In genomic region chr2:142551690-142552089, GRCm38 (mm10) we compare ENCODE assay signal across 14 mouse cellular contexts.
"Had no signal": no experiment of that assay in that cellular context is flagged by ENCODE, and none has a peak within 500 bp of the region (broad histone marks: within the 10 kb centered on the region; RNA-seq: fewer than 3 reads in every experiment).

No protein-coding gene starts in this region.

- H3K27ac ChIP-seq: kidney, postnatal 0 days; limb, embryonic 13.5 days; liver, embryonic 14.5 days; neural tube, embryonic 13.5 days had no signal

- H3K36me3 ChIP-seq: limb, embryonic 13.5 days; neural tube, embryonic 13.5 days had no signal

- H3K9me3 ChIP-seq: limb, embryonic 13.5 days; neural tube, embryonic 13.5 days had no signal

- H3K9ac ChIP-seq: limb, embryonic 13.5 days; liver, embryonic 14.5 days; neural tube, embryonic 13.5 days had no signal

- DNase-seq: kidney, adult 11 months; kidney, adult 9 months; kidney, postnatal 36 days; layer of hippocampus, adult 9-11 months; layer of hippocampus, postnatal 36 days; lung, adult 18-20 months; right cerebral cortex, postnatal 4 days; spleen, adult 18-20 months; thymus, adult 18-20 months; thymus, postnatal 14 days had no signal

- H3K27me3 ChIP-seq: limb, embryonic 13.5 days; neural tube, embryonic 13.5 days had no signal

- H3K4me1 ChIP-seq: limb, embryonic 13.5 days had no signal

- H3K4me2 ChIP-seq: limb, embryonic 13.5 days; neural tube, embryonic 13.5 days had no signal

- H3K4me3 ChIP-seq: limb, embryonic 13.5 days; neural tube, embryonic 13.5 days had no signal
